Mouse (Mus musculus) mesoderm, embryonic 11.5 days (tissue): Measurements from ENCODE around the gene Pkd1l1.

Experiments used
- DNase-seq: peaks from one replicate; pipeline ENCODE4 v3.0.0-alpha.2; 2012; ENCODE audit warnings: low read depth, low spot score

Gene Pkd1l1

DNA sequence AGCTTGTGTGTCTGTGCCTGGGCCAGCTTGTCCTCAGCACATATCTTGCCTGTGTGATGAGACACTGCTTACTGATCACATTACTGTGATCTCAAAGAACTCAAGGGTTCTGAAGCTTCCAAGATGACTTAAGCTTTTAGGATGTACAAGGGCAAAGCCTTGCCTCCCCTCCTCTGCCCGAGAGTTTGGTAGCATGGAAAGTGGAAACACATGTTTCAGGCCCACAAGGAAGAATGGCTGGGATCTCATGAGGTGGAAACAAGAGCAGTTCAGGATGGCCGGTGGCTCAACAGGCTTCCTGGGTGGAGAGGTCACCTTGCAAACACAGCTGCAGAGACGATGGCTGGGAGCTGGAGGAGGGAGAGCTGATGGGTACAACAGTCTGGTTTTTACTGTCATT, 147.0 kb downstream of the Pkd1l1 start:
- no peak for DNase-seq

DNA sequence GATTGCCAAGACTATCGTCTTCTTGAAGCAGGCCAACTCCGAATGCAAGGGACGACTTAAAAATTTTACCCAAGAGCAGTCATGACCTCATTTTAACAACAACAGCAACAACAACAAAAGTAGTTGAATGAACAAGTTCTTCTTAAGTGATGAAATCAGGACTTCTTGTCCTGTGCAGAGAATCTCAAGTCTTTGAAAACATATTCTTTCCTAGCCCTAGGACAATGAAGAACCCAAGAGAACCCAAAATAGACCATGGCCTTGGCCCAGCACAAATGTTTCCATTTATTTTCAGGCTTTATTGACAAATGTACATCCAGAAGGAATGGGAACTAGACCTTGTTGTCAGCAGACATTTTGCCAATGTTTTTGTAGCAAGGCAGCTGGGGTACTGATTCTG, 147.7 kb downstream of the Pkd1l1 start:
- no peak for DNase-seq

DNA sequence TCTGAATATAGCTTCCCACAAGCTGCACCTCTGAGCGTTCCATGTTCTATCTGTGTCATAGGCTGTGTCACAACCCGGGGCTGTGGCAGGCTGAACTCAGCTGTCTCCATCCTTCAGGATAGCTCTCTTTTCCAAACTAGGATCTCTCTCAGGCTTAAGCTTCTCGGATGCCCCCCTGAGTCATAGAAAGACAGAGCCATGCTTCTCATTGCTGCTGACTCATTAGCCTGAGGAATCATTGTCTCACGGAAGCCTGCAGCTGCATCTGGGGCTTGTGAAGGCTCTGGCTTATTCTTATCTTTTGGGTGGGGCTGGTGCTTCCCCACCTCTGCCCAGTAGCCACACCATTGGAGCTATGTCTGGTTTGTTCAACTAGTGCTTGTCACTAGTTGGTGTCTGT, 151.7 kb downstream of the Pkd1l1 start:
- DNase-seq = no peak

DNA sequence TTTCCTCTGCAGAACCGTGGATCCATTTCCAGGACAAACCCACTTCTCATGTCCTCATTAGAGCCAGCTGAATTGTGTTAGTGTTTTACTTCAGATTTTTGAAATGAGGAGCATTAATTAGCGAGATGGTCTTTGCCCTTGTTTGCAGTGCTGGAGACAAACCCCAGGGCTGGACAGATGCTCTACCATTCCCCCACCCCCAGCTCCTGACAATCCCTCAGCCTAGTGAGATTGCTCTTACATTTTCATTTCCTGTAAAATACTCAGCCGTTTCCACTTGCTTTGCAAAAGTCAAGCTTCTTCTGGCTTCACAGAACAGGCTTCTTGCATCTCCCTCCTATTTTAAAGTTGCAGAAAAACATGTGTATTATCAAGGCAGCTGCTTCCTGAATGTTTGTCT, 155.7 kb downstream of the Pkd1l1 start:
- no peak for DNase-seq

DNA sequence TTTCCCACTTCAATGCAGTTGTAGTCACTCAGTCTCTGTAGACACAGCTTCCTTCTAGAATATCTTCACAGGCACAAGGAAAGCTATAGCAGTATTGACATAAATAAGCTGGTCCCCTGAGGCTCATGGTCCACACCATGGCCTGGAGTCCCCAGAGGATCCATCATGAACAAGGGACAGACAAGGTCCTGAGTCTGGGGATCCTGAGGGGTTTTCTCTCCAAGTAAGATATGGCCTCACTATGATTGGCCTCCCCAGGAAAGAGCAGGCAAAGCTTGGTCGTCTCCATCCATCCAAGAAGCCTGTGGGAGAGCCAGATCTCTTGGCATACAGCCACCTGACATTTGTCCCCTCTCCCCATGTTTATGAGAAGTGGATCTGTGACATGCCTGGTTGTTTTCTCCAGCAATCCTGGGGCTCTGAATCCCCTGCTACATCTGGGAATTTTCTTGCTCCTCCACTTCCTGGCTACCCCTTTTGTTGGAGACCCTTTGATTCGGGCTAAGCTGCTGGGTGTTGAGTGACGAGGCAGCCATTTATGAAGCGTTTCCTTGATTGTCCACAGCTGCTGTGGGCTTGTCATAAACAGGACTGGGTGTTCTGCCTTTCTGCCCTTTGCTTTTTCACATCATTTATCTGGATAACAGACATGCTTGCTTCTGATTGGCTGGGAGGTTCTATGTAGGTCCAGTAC, 158.8 kb downstream of the Pkd1l1 start:
- DNase-seq = no peak

DNA sequence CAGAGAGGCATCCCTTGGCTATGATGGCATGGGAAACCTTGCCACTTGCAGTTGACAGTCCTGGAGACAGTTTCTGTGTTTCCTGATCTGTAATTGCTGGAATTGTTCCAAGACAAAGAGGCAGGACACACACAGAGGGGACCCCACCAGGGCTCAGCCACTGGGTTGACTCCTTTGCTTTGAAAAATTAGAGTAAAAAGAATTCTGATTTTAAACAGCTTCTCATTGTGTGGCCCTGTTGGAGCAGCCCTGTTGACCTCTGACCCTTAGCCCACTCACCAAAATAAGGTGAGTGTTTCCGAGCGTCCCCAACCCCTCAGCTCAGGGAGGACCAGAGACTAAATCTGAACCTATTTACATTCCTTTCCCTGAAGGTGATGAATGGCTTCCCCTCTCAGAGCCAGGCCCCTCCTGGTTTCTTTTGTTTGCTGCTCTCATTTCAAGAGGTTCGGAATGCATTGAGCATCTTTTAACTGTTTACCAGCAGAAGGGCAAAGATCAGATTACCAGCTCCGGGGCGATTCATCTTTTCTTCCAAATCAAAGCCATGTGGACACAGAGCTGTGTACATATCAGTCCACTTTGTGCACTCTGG, 161.5 kb downstream of the Pkd1l1 start:
- peak; percentile 77 for DNase-seq

DNA sequence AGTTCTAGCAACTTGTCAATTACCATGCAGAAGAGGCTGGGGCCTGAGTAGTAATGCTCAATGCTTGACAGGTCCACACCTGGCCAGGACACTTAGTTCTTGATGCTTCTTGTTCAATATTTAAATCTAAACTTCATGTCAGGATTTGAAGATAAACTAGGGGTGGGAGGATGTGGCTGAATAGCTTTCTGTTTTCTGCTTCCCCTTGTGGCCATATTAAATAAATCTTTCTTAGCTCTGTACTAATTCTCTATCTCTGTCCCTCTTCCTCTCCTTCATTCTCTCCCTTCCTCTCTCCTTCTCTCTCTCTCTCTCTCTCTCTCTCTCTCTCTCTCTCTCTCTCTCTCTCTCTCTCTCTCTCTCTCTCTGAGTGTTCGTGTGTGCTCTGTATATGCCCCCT, 163.4 kb downstream of the Pkd1l1 start:
- DNase-seq = no peak

DNA sequence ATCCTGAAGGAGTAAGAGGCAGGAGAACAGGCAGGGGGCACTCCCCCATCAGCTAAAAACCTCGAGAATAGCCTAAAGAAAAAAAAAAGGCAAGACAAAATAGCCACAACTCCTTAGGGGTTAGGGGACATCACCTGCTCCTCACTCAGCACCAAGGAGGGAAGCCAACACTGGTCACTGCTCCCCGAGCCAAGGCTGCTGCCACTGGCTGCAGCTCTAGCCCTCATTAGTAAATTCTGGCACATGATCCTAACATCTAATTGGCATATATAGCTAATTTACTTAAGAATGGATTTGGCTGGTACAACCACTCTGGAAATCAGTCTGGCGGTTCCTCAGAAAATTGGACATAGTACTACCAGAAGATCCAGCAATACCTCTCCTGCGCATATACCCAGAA, 166.1 kb downstream of the Pkd1l1 start:
- no peak for DNase-seq

DNA sequence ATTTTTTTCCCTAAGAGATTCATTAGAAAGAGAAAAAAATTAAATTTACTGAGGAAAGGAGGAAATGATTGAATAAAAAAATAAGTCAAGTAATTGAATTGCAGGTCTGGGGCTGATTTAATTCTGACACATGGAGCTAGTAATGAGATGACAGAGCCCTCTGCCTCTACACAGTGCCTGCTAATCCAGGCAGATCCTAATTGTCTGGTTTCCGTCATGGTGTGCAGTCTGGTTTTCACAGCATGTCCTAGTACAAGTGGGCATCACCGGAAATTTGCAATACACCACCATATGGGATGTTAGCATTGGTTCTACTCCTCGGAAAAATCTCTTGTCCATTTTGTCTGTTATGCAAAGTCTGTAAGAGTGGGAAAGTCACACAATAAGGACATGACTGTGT, 168.9 kb downstream of the Pkd1l1 start:
- no peak for DNase-seq

DNA sequence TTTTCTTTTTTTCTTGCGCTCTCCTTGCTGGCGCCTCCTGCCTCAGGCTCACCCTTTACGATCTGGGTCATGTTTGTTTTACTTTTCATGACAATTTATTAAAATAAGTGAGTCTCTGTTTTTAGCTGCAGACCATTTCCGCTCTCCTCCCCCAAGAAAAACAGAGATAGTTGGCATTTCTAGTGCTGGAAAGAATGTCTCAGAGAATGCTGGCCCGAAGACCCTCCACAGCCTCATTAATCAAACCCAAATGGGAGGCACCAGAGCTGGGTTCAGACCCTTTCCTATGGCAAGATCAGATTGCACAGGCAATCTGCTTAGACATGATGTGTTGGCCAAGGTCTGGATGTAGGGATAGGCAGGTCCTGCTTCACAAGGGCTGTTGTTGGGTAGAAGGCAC, 175.6 kb downstream of the Pkd1l1 start:
- peak; percentile 68 for DNase-seq

DNA sequence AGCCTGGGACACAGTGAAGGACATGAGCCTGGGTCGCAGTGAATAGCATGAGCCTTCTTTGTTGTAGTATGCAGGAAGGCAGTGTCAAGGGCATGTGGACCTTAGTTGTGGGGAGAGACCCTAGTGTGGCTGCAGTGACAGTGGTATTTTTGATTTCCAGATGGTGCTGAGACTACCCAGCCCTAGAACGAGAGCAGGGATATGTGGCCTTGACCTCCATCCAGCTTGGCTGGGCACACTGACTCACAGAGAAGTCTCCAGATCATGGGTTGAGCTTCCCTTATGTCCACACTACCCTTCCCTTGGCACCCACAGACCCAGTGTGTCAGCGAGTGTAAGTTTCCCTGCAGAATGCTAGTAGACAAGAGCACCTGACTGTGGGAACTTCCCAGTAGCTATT, 178.0 kb downstream of the Pkd1l1 start:
- DNase-seq = no peak

DNA sequence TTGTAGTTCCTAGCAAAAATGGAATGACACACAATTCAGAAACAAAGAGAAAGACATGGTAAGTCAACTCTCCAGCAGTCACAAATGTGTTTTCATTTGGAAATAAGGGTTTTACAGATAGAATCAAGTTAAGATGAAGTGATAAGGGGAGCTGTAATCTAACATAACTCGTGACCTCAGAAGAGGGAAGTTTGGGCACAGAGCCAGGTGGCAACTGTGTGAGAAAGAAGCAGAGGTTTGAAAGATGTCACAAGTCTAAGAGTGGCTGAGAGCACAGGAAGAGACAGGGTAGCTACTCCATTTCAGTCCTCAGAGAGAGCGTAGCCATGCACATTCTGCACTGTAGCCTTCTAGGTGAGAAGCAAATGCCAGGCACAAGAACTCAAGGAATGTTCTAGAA, 180.9 kb downstream of the Pkd1l1 start:
- DNase-seq = no peak

DNA sequence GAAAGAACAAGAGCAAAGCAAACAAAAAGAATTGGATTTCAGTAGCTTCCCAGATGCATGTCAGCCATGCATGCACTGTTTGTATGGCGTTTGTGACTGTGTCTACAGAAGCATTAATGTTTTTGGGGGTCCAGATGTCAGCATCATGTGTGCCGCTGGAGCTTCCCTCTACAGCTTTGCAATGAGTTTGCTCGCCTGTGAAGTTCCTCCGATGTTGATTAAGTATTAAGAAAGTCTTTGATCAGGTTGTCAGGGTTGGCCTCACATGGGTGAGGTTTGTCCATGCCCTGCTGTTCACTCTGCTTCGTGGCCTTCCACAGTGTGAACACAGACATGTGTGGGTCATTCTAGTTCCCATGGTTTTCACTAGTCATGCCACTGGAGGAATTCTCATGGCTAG, 183.9 kb downstream of the Pkd1l1 start:
- DNase-seq = no peak

DNA sequence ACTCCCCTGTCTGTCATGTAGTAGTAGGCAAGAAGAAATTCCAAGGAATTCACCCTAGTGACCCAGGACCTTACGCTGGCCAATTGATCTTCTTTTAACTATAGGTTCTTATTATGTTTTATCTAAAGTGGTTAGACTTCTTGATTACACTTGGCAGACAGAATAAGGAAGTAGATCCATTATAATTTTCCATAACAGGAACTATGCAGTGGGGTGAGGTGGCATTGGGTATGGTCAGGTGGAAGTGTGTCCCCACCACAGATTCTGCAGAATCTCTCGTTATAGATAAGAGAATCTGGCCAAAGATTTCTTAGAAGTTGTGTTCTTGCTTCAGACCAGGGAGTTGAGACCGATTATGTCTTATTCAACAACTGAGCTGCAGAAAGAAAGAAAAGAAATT, 185.5 kb downstream of the Pkd1l1 start:
- DNase-seq = no peak

DNA sequence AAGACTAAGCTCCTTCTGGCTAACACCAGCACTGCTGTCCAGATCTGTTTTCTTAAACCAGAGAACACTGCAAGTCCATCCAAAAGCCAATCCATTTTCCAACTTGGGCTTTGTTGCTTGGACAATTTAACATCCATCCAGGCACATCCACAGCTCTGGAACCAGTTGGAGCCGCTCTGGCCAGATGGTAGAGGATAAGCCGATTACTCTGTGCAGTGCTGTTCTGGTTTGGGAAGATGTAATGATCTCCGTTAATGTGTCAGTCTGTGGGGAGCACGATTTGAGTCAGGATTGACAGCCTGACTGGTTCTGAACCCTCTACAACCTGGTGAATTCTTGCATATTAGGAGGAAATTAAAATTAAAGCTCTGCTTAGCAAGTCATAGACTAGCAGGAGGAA, 188.7 kb downstream of the Pkd1l1 start:
- DNase-seq = no peak

DNA sequence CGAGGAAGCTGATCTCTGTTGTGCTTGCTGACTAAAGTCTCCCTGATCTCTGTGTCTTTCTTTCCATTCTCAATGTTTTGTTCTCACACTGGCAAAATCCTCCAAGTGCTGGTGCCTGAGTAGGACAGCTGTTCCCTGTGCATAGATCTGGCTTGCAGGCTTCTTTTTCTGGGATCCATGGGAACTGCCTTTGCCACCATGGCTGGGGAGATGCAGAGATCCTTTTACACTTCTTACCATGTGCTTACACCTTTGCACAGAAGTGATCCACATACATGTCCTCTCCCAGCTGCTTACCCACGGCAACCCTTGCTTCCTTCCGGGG, 191.0 kb downstream of the Pkd1l1 start:
- DNase-seq = no peak

DNA sequence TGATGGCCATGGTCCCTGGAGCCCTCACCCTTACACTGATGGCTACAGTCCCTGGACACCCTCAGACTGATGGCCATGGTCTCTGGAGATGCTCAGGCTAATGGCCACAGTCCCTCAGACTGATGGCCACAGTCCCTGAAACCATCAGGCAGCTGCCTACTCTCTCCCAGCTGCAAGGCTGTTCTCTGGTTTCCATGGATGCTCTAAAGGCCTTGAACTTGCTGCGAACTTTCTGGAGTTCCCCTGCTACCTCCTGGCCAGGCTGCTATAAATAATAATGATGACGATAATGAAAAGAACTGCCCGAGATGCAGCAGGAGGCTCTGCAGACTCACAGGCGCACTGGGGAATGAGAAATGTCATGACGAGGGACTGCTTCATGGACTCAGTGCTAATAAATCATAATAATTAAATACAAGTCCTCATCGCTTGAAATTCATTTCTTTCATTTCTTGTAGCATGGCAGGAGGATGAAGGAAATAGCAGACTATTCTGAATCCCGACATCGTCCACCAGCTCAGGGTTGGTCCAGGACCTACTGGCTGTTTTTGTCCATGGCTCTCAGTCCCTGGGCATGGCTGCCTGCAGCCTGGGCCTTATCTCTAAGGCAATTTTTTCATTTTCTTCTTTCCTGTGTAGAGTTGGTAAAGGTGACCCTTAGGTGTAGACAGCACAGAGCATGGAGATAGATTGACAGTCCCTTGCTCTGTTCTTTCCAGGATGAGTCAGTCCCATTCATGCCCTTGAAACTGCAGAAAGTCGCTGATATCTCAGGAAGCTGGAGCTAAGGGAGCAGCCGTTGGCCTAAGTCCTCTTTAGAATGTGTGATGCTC, 191.5 kb downstream of the Pkd1l1 start:
- DNase-seq = peak; percentile 72

DNA sequence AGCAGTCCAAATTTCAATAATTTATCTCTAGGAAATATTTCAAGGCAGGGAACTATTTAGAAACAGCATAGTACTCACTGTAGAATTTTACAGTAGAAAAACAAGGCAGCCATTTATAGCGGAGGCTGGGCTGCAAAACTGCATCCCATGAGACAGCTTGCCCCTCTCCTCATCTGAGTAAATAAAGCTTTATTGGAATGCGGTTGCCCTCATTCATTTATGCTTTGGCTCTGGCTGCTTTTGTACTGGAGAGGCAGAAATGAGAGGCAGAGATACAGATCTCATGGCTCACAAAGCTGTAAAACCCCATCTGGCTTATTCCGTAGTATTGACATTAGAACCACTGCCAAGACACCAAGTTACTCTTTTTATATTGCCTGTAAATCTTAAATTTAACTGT, 193.6 kb downstream of the Pkd1l1 start:
- DNase-seq = no peak
